Mouse (Mus musculus): ENCODE data around the gene Nrp2.

GRCm38 (mm10) chr1:62682456-62683385 is 20.4 kb upstream of the Nrp2 start:
- TF ChIP-seq EP300 (IDR thresholded peaks at IDR 0.05; ENCODE audit: low read depth) (no peak), CTCF (IDR thresholded peaks at IDR 0.05; ENCODE audit: low read depth) (no peak)

Data from heart, postnatal 0 days (tissue).